Mouse (Mus musculus): ENCODE measurements around the gene Cyp26c1.

GRCm38 (mm10) chr19:37724591-37724990, 39.2 kb downstream of the Cyp26c1 start:
- TF ChIP-seq CTCF (IDR thresholded peaks at IDR 0.05; ENCODE audit: control insufficient read depth, insufficient read depth, insufficient replicate concordance, low read depth, low read length), result no peak
- TF ChIP-seq POLR2A (IDR thresholded peaks at IDR 0.05; ENCODE audit: control insufficient read depth, low read depth, low read length), result no peak

All from testis, adult 2 months (tissue).